Mouse (Mus musculus) Patski (cell line): ENCODE data around the gene Eci1. TPM values are rescaled to one million over a fixed set of nuclear protein-coding genes. Genes with fewer than 3 reads are reported as not detected.

Experiments used
- ATAC-seq: fragments of 100-300 bp; one replicate; pipeline ENCODE4 v1.8.0; 2021
- CTCF ChIA-PET: fragments of 350-600 bp; sonication (Branson Sonifier 250); formaldehyde crosslinking; loops from one replicate; lab custom pipeline; 2022; ENCODE audit warnings: inconsistent platforms; lab: Charles Lee
- POLR2A ChIA-PET: fragments of 350-600 bp; sonication (Branson Sonifier 250); formaldehyde crosslinking; loops from one replicate; lab custom pipeline; 2022; ENCODE audit warnings: antibody characterized with exemption, inconsistent platforms; lab: Charles Lee
- DNase-seq: peaks from one replicate; pipeline ENCODE4 v3.0.0-alpha.2; 2011; ENCODE audit warnings: low read depth, low spot score
- H3K27me3 ChIP-seq: fragments of 371-371 bp; one replicate; pipeline ENCODE4 v1.5.1; 2021
- CTCF ChIP-seq: fragments of 100-300 bp; IDR thresholded peaks from one replicate; pipeline ENCODE4 v1.5.1; 2021
- in situ Hi-C: fragments of 300-500 bp; cut with MboI; formaldehyde crosslinking; loops from 3 replicates; pipeline ENCODE4 v1.11.1; 2018; ENCODE audit warnings: low pct_unique_long_range_greater_than_20kb, mixed read lengths
- polyA plus RNA-seq: library from polyadenylated mRNA; unstranded; gene quantifications from one replicate; pipeline ENCODE4 v1.2.3, GENCODE M21; 2021

Eci1 gene
- polyA plus RNA-seq, 1 experiment from 2014 or later: 106 TPM

GRCm38 (mm10) chr17:24429201-24429983 is 3.0 kb downstream of the Eci1 start:
- H3K27me3 ChIP-seq: no peaks in the 10 kb centered on the region
- no peak for DNase-seq
- ChIA-PET POLR2A (interaction anchor here (0.6 to 1.1 kb wide), 2 partner anchors 43 to 166 kb away, joined by 3 to 4 read pairs; no protein-coding TSS in a partner anchor), CTCF (interaction anchor here (0.6 kb wide), 1 partner anchor 16 kb away, joined by 3 read pairs; no protein-coding TSS in a partner anchor)
- no peak for TF ChIP-seq CTCF
- in situ Hi-C loops: no loop called here
- no peak for ATAC-seq

DNA sequence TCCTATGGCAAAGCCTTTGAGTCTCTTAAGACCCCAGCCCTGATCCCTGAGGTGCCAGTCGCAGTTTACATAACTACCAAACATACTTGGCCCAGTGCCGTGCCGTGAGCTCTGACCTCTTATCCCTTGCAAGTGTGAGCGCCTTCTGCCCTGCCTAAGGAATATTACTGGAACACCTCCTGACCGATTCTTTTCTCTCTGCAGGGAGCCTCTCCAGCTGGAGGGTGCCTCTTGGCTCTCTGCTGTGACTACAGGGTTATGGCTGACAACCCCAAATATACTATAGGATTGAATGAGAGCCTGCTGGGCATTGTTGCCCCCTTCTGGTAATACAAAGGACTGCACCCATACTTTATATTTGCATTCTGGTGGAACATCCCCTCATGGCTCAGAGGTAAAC is 10.6 kb downstream of the Eci1 start:
- no peaks in the 10 kb centered on the region for H3K27me3 ChIP-seq
- POLR2A ChIA-PET: no interaction called here
- peak; percentile 22 for ATAC-seq
- no peak for TF ChIP-seq CTCF
- in situ Hi-C loops: no loop called here
- CTCF ChIA-PET: interaction anchor here (0.9 to 1.9 kb wide), 3 partner anchors 14 to 36 kb away, joined by 3 to 5 read pairs (median 5); no protein-coding TSS in a partner anchor
- no peak for DNase-seq

DNA sequence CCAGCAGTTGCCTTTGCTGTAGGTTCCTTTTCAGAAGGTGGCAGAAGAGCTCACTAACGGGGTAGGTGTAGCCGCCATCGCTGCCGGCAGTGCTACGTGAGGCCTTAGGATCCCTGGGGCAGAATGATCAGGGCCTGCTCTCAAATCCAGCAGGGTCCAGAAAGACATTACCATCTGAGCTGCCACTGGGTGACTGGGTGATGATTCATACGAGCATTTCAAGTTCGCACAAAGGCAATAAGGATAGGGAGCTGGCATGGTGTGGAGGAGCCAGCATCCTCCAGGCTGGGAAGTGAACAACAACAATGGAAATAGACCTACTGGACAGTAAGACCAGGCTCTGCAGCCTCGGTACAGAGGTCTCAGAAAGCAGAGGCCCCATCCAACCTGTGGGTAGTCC is 13.9 kb downstream of the Eci1 start:
- TF ChIP-seq CTCF: no peak
- H3K27me3 ChIP-seq: no peaks in the 10 kb centered on the region
- CTCF ChIA-PET: interaction anchor here (1.0 kb wide), 1 partner anchor 39 kb away, joined by 3 read pairs; the partner anchor contains the start of gene Mlst8
- in situ Hi-C loops: no loop called here
- ATAC-seq (no peak), DNase-seq (no peak)
- POLR2A ChIA-PET: interaction anchor here (0.7 kb wide), 1 partner anchor 155 kb away, joined by 3 read pairs; no protein-coding TSS in a partner anchor

- no peak for TF ChIP-seq CTCF
- no peaks in the 10 kb centered on the region for H3K27me3 ChIP-seq
- CTCF ChIA-PET: interaction anchor here (1.0 kb wide), 1 partner anchor 38 kb away, joined by 3 read pairs; the partner anchor contains the start of gene Mlst8
- DNase-seq (no peak), ATAC-seq (no peak)
- POLR2A ChIA-PET: no interaction called here
- in situ Hi-C loops: no loop called here
Measured at GRCm38 (mm10) chr17:24441148-24441547, 14.7 kb downstream of the Eci1 start.

DNA sequence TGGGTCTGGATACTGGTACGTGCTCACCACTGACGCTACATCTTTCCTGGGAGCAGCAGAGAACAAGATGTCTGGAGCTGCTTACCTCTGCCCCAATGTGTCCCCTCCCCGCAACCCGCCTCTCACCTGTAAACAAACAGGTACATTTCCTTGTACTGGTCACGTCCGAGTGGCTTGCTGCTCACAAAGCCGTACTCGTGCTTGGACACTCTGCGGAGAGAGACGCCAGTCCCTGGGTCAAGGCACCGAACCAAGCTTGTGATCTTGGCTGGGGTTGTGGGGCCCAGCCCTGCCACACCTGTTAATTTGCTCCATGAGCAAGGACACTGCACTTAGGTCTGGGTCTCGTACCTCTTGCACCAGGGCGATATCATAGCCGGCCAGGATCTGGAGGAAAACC is 15.7 kb downstream of the Eci1 start:
- CTCF ChIA-PET: no interaction called here
- no peak for TF ChIP-seq CTCF
- DNase-seq: no peak
- in situ Hi-C loops: no loop called here
- POLR2A ChIA-PET: no interaction called here
- no peak for ATAC-seq
- no peaks in the 10 kb centered on the region for H3K27me3 ChIP-seq

- ChIA-PET CTCF (no interaction called here), POLR2A (no interaction called here)
- in situ Hi-C loops: no loop called here
- no peak for DNase-seq
- TF ChIP-seq CTCF: no peak
- ATAC-seq: no peak
- no peaks in the 10 kb centered on the region for H3K27me3 ChIP-seq
Measured at GRCm38 (mm10) chr17:24442632-24443155, 16.3 kb downstream of the Eci1 start, which contains the start of gene Dnase1l2. Gene Dnase1l2, minus strand, starts transcription at chr17:24443105.

- no peak for ATAC-seq
- POLR2A ChIA-PET: interaction anchor here (1.4 kb wide), 1 partner anchor 10 kb away, joined by 3 read pairs; no protein-coding TSS in a partner anchor
- H3K27me3 ChIP-seq: no peaks in the 10 kb centered on the region
- in situ Hi-C loops: no loop called here
- DNase-seq: no peak
- CTCF ChIA-PET: interaction anchor here (1.4 kb wide), 1 partner anchor 51 kb away, joined by 3 read pairs; no protein-coding TSS in a partner anchor
- no peak for TF ChIP-seq CTCF
Measured at GRCm38 (mm10) chr17:24443409-24443808, 17.0 kb downstream of the Eci1 start.

DNA sequence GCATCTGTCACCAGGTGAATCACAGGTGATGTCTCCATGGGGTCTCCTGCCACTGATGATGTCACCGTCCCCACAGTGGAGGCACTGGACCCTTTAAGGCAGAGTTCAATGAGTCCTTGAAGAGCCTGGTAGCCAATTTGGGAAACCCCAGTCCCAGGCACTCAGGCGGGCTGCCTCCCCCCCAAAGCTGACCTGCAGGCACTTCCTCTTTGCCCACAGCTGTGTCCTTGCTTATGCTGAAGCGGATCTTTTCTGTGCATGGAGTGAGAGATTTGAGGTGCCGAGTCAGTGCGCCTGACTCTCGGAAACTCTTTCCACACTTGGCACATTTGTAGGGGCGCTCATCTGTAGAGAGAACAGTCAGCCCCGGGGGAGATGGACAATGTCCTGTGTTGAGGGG is 20.1 kb downstream of the Eci1 start:
- ATAC-seq (no peak), DNase-seq (no peak)
- H3K27me3 ChIP-seq: no peaks in the 10 kb centered on the region
- CTCF ChIA-PET: no interaction called here
- TF ChIP-seq CTCF: no peak
- POLR2A ChIA-PET: no interaction called here
- in situ Hi-C loops: no loop called here

DNA sequence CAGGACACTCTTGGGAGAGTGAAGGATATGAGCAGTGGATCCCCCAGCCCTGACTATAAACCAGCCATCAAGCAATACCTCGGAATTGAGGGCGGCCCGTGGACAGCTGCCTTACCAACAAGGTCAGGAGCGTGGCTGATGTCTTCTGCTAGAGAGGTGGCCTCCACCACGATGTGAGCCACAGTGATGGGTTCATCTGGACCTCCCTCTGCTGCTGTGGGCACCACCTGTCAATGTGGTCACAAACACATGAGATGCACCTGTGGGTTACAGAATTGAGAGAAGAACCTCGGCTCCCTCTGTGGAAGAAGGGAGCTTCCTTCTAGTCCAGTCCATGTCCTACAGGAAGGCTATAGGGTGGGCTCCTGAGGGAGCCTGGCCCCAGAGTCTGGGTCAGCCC is 23.1 kb downstream of the Eci1 start:
- no peaks in the 10 kb centered on the region for H3K27me3 ChIP-seq
- POLR2A ChIA-PET: no interaction called here
- CTCF ChIA-PET: no interaction called here
- DNase-seq (no peak), ATAC-seq (no peak)
- no peak for TF ChIP-seq CTCF
- in situ Hi-C loops: no loop called here

GRCm38 (mm10) chr17:24451220-24451619 is 24.8 kb downstream of the Eci1 start:
- DNase-seq: no peak
- ChIA-PET CTCF (interaction anchor here (1.3 kb wide), 1 partner anchor 14 kb away, joined by 5 read pairs; no protein-coding TSS in a partner anchor), POLR2A (interaction anchor here (0.5 kb wide), 1 partner anchor 1732 kb away, joined by 5 read pairs; no protein-coding TSS in a partner anchor)
- ATAC-seq: no peak
- no peaks in the 10 kb centered on the region for H3K27me3 ChIP-seq
- TF ChIP-seq CTCF: no peak
- in situ Hi-C loops: no loop called here
